Mouse (Mus musculus) stomach, postnatal 0 days (tissue): ENCODE measurements around the gene Pik3c2b.

Experiments
- CTCF ChIP-seq: IDR thresholded peaks from 2 replicates; pipeline ENCODE4 v1.5.1; 2016; ENCODE audit warnings: antibody characterized with exemption, low read depth, mild to moderate bottlenecking, moderate library complexity
- EP300 ChIP-seq: optimal IDR thresholded peaks from 2 replicates; pipeline ENCODE3; 2016; ENCODE audit warnings: antibody characterized with exemption

DNA sequence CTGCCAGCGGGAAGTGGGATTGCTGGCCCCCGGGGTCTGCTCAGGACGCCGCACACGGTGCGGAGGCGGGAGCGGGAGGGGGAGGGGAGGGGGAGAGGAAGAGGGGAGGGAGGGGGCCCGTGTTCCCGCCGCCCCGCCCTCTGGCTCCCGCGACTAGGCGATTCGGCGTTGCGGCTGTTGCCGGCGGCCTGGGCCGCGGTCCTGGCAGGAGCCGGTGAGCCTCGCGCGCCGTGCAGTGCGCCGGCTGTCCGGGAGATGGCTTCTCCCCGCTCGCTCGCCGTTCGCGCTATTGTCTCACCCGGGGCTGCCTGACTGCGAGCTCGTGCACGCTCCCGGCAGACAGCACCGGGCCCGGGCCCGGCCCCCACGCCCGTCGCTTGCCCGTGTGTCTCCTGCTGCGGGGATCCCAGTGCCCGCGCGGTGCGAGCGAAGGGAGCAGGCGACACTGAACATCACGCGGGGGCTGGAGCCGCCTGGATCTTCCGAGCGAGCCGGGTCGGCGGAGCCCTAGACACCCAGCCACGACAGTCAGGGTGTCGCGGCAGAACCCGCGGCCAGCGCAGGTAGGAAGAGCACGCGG lies 484 bp downstream of the Pik3c2b start:
- TF ChIP-seq CTCF (peak; percentile 68), EP300 (no peak)
